Comparison of ENCODE assay signal across 8 mouse cellular contexts in genomic region chr11:54859322-54860165, GRCm38 (mm10). TPM values are rescaled to one million over a fixed set of nuclear protein-coding genes. Genes with fewer than 3 reads are reported as not detected.
DNase-seq lines count a peak whose midpoint lies in the region; ATAC-seq lines count a peak whose summit lies in the region.

No protein-coding gene starts in this region.

- no peaks in the 10 kb centered on the region for H3K36me3 ChIP-seq in embryonic facial prominence, embryonic 14.5 days (ENCODE audit: control insufficient read depth, insufficient read depth, low read length)
- no peaks in the 10 kb centered on the region for H3K36me3 ChIP-seq in neural tube, embryonic 13.5 days

- H3K9me3 ChIP-seq in embryonic facial prominence, embryonic 14.5 days (ENCODE audit: control insufficient read depth, low read length): no peaks in the 10 kb centered on the region
- no peaks in the 10 kb centered on the region for H3K9me3 ChIP-seq in neural tube, embryonic 13.5 days

- DNase-seq in cerebellum, postnatal 10 days: peak; percentile 36 to 43
- DNase-seq in cerebellum, adult 8-10 months: no peak
- peak; percentile 71 for DNase-seq in CD4-positive helper T cell, adult 2 months (ENCODE audit: low read depth, low spot score)
- DNase-seq in embryonic facial prominence, embryonic 14.5 days (ENCODE audit: low spot score): peak; percentile 73
- DNase-seq in kidney, postnatal 25 days: peak; percentile 41 to 51
- DNase-seq in layer of hippocampus, postnatal 10 days (ENCODE audit: low spot score in 2 of 2): no peak

- peak overlapping the region; percentile 57 for H3K4me2 ChIP-seq in embryonic facial prominence, embryonic 14.5 days (ENCODE audit: low read depth, low read length)
- H3K4me2 ChIP-seq in neural tube, embryonic 13.5 days: peak overlapping the region; percentile 82

- H3K27ac ChIP-seq in embryonic facial prominence, embryonic 14.5 days (replicated peaks; ENCODE audit: low read depth, low read length): 0 out of 2 replicates have a peak overlapping the region, but pooled peaks have one; percentile 48
- H3K27ac ChIP-seq in neural tube, embryonic 13.5 days (replicated peaks): no peak overlapping the region

- H3K9ac ChIP-seq in embryonic facial prominence, embryonic 14.5 days (ENCODE audit: low read depth, low read length): peak overlapping the region; percentile 72
- H3K9ac ChIP-seq in neural tube, embryonic 13.5 days: peak overlapping the region; percentile 88

- H3K27me3 ChIP-seq in embryonic facial prominence, embryonic 14.5 days (replicated peaks; ENCODE audit: control insufficient read depth, insufficient read depth, low read length): no peaks in the 10 kb centered on the region
- no peaks in the 10 kb centered on the region for H3K27me3 ChIP-seq in neural tube, embryonic 13.5 days

- H3K4me3 ChIP-seq in embryonic facial prominence, embryonic 14.5 days (ENCODE audit: low read depth, low read length): peak overlapping the region; percentile 51
- H3K4me3 ChIP-seq in neural tube, embryonic 13.5 days: peak overlapping the region; percentile 68

- H3K4me1 ChIP-seq in embryonic facial prominence, embryonic 14.5 days (ENCODE audit: control insufficient read depth, insufficient read depth, low read length): peaks cover 10% of the 10 kb centered on the region; the same call in 1 of the 2 replicates
- peaks cover 20% of the 10 kb centered on the region for H3K4me1 ChIP-seq in neural tube, embryonic 13.5 days (replicated peaks)

- 16% methylated on average over 11 of the region's 11 CpGs for WGBS in embryonic facial prominence, embryonic 14.5 days
- 27% methylated on average over 11 of the region's 11 CpGs for WGBS in neural tube, embryonic 13.5 days

- ATAC-seq in embryonic facial prominence, embryonic 14.5 days (ENCODE audit: low read depth): no peak
- ATAC-seq in neural tube, embryonic 13.5 days (ENCODE audit: low read depth): no peak
- no peak for ATAC-seq in monocyte, adult 5-6 weeks (replicated peaks; ENCODE audit: insufficient number of reproducible peaks, low FRiP score, low TSS enrichment, poor library complexity, severe bottlenecking)

RNA-seq across cellular contexts. Expression of gene Lyrm7, which starts 1.2 kb away (rescaled TPM):
- 10.6 and 11.3 TPM in 2 replicates for polyA plus RNA-seq in embryonic facial prominence, embryonic 14.5 days (2014; fragmentation: Nextera tagmentation; extraction: Ambion mirVana)
- 10.9 and 13.3 TPM in 2 replicates for polyA plus RNA-seq in neural tube, embryonic 13.5 days (2015; fragmentation: Nextera tagmentation; extraction: Ambion mirVana)
- 10 to 100 TPM; 21.2 to 24.5 TPM for total RNA-seq in layer of hippocampus, postnatal 10 days (2021)
- 1.1 to 9.4 TPM (median 4.3 TPM) in 3 replicates for total RNA-seq in monocyte, adult 5-6 weeks (2017)

RNA-seq across cellular contexts. Expression of gene Hint1, which starts 6.6 kb away (rescaled TPM):
- 583 and 620 TPM in 2 replicates for polyA plus RNA-seq in embryonic facial prominence, embryonic 14.5 days (2014; fragmentation: Nextera tagmentation; extraction: Ambion mirVana)
- 715 and 824 TPM in 2 replicates for polyA plus RNA-seq in neural tube, embryonic 13.5 days (2015; fragmentation: Nextera tagmentation; extraction: Ambion mirVana)
- 100 to 1,000 TPM; 341 to 384 TPM for total RNA-seq in layer of hippocampus, postnatal 10 days (2021)
- 266 to 549 TPM (median 344 TPM) in 3 replicates for total RNA-seq in monocyte, adult 5-6 weeks (2017)

RNA-seq across cellular contexts. Expression of gene Gpx3, which starts 42.7 kb away (rescaled TPM):
- 67.7 and 89.8 TPM in 2 replicates for polyA plus RNA-seq in embryonic facial prominence, embryonic 14.5 days (2014; fragmentation: Nextera tagmentation; extraction: Ambion mirVana)
- polyA plus RNA-seq in neural tube, embryonic 13.5 days (2015; fragmentation: Nextera tagmentation; extraction: Ambion mirVana): 67.2 and 71.8 TPM in 2 replicates
- total RNA-seq in layer of hippocampus, postnatal 10 days (2021): 1 to 10 TPM; 7.0 to 7.1 TPM
- total RNA-seq in monocyte, adult 5-6 weeks (2017): 0.29 TPM in 1 of 3 replicates, not detected in the others

Comparison
In these comparisons a context has a peak if more than half of its experiments do, and no peak if none do; other contexts are left out.
1. DNase-seq: peak in cerebellum, postnatal 10 days (2 of 2), CD4-positive helper T cell, adult 2 months (single experiment), embryonic facial prominence, embryonic 14.5 days (single experiment) and kidney, postnatal 25 days (2 of 2); none in cerebellum, adult 8-10 months (single experiment) and layer of hippocampus, postnatal 10 days (0 of 2).